Mouse (Mus musculus) kidney, postnatal 10 days (tissue): Measurements from ENCODE around the gene Lpar5.

ENCODE experiments used
- DNase-seq: peaks from one replicate; pipeline ENCODE4 v3.0.0; 2021; ENCODE audit warnings: mixed read lengths

Gene Lpar5

GRCm38 (mm10) chr6:125087937-125088336 is 20.2 kb downstream of the Lpar5 start:
- DNase-seq: no peak

- DNase-seq: peak; percentile 94
These were observed 21.0 kb downstream of the Lpar5 start for GRCm38 (mm10) chr6:125088561-125089321.

- peak; percentile 94 for DNase-seq
These were observed 22.0 kb downstream of the Lpar5 start for GRCm38 (mm10) chr6:125089521-125090321.

- no peak for DNase-seq
These were observed 22.8 kb downstream of the Lpar5 start for GRCm38 (mm10) chr6:125090341-125091085.

GRCm38 (mm10) chr6:125092372-125092771 is 24.7 kb downstream of the Lpar5 start:
- no peak for DNase-seq

- DNase-seq: no peak
These were observed 27.1 kb downstream of the Lpar5 start for GRCm38 (mm10) chr6:125094843-125095242.

- peak; percentile 99 for DNase-seq
These were observed 27.9 kb downstream of the Lpar5 start, which contains the start of gene Chd4 for GRCm38 (mm10) chr6:125095391-125096278. Gene Chd4 (plus strand): TSS chr6:125095981.

GRCm38 (mm10) chr6:125096279-125096596 is 28.5 kb downstream of the Lpar5 start:
- DNase-seq: no peak

GRCm38 (mm10) chr6:125096597-125097345 is 29.1 kb downstream of the Lpar5 start:
- peak; percentile 87 for DNase-seq

GRCm38 (mm10) chr6:125097346-125097689 is 29.6 kb downstream of the Lpar5 start:
- no peak for DNase-seq

GRCm38 (mm10) chr6:125097951-125098350 is 30.2 kb downstream of the Lpar5 start:
- DNase-seq: no peak

- DNase-seq: no peak
These were observed 30.8 kb downstream of the Lpar5 start for GRCm38 (mm10) chr6:125098513-125098912.

- DNase-seq: peak; percentile 72
These were observed 31.8 kb downstream of the Lpar5 start for GRCm38 (mm10) chr6:125099421-125099971.

GRCm38 (mm10) chr6:125101444-125101843 is 33.7 kb downstream of the Lpar5 start:
- DNase-seq: no peak

GRCm38 (mm10) chr6:125104223-125104622 is 36.5 kb downstream of the Lpar5 start:
- DNase-seq: no peak

GRCm38 (mm10) chr6:125107705-125108104 is 40.0 kb downstream of the Lpar5 start:
- no peak for DNase-seq

- DNase-seq: no peak
These were observed 41.7 kb downstream of the Lpar5 start for GRCm38 (mm10) chr6:125109371-125109770.

GRCm38 (mm10) chr6:125110927-125111326 is 43.2 kb downstream of the Lpar5 start:
- DNase-seq: peak; percentile 74

- DNase-seq: no peak
These were observed 44.8 kb downstream of the Lpar5 start for GRCm38 (mm10) chr6:125112553-125112952.

- DNase-seq: no peak
These were observed 51.7 kb downstream of the Lpar5 start for GRCm38 (mm10) chr6:125119387-125119786.

- DNase-seq: no peak
These were observed 61.0 kb downstream of the Lpar5 start for GRCm38 (mm10) chr6:125128724-125129123.
